Mouse (Mus musculus): ENCODE results near the gene Kmt2e. TPM values are rescaled to one million over a fixed set of nuclear protein-coding genes. Genes with fewer than 3 reads are reported as not detected.

Gene Kmt2e
- total RNA-seq, 2 experiments from 2014 or later, result 70.8 to 85.1 TPM

DNA sequence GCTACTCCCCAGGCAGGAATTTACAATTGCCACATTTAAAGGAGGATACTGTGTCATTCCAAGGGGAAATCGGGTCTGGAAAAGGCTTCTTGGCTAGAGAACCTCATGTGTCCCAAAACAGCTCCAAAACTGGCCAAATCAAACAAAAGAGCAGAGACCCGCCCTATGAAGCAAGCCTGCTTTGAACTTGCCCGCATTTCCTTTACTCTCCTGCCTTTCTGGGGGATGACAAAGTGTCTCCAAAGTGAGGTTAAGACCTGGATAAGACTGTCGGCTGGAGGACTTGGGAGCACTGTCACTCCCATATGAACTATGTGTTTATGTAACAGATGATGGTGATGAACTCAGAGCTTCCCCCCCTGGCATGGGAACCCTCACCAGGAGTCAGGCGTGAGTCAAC is 26.1 kb upstream of the Kmt2e start:
- no peak for ATAC-seq (replicated peaks; ENCODE audit: low FRiP score, poor library complexity, severe bottlenecking)

- ATAC-seq (replicated peaks; ENCODE audit: low FRiP score, poor library complexity, severe bottlenecking), result no peak
Observed at GRCm38 (mm10) chr5:23410040-23410717, 24.1 kb upstream of the Kmt2e start.

DNA sequence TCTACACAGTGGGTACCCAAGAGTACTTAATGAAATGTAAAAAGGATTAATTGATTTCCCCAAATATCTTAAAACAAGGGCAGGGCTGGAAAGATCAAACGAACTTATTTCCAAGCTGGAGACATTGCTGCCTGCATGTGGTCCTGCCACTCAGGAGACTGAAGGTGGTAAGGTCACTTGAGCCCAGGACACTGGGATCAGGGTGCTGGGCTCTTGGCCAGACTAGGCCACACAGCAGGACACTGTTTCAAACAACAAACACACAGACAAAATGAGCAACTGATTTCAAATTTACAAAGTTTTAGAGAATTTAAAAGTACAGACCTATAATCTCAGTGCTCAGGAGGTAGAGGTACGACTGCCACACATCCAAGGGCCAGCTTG is 23.5 kb upstream of the Kmt2e start:
- no peak for ATAC-seq (replicated peaks; ENCODE audit: low FRiP score, poor library complexity, severe bottlenecking)

GRCm38 (mm10) chr5:23411640-23412039 is 22.6 kb upstream of the Kmt2e start:
- no peak for ATAC-seq (replicated peaks; ENCODE audit: low FRiP score, poor library complexity, severe bottlenecking)

- no peak for ATAC-seq (replicated peaks; ENCODE audit: low FRiP score, poor library complexity, severe bottlenecking)
Observed at GRCm38 (mm10) chr5:23412247-23412948, 21.8 kb upstream of the Kmt2e start.

GRCm38 (mm10) chr5:23413058-23413457 is 21.2 kb upstream of the Kmt2e start:
- ATAC-seq (replicated peaks; ENCODE audit: low FRiP score, poor library complexity, severe bottlenecking), result no peak

- no peak for ATAC-seq (replicated peaks; ENCODE audit: low FRiP score, poor library complexity, severe bottlenecking)
Observed at GRCm38 (mm10) chr5:23413575-23414470, 20.4 kb upstream of the Kmt2e start.

- ATAC-seq (replicated peaks; ENCODE audit: low FRiP score, poor library complexity, severe bottlenecking), result no peak
Observed at GRCm38 (mm10) chr5:23414490-23415126, 19.6 kb upstream of the Kmt2e start.

GRCm38 (mm10) chr5:23415571-23416285 is 18.5 kb upstream of the Kmt2e start:
- ATAC-seq (replicated peaks; ENCODE audit: low FRiP score, poor library complexity, severe bottlenecking), result peak; percentile 66

DNA sequence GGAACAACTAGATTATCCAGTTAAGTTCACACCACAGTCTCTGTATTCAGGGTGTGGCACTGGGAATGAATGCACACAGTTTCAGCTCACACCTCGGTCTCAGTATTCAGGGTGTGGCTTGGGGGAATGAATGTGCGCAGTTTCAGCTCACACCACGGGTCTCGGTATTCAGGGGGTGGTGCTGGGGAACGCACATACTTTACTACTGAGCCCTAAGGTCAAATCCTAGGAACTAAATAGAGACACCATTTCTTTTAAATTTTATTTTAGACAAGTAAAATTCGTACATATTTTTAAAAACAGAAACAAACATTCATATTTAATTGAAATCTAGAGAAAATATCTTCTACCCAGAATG is 18.0 kb upstream of the Kmt2e start:
- peak; percentile 60 for ATAC-seq (replicated peaks; ENCODE audit: low FRiP score, poor library complexity, severe bottlenecking)

DNA sequence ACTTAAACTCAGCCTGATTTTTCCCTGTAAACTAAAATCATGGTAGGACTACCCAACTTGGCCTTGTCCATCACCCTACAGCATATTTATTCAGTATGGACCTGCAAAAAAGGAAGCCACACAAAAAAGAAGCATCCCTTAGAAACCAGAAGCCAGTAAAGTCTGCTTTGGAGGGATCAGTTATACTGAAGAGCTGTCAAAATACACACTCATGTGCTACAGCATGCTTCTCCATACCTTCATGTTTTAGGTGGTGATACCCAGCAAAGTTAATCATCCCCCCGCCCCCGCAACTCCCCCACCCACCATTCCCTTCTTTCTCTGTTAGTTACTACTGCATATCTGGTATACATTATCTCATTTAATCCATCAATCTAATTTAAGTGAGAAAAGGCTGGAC is 16.5 kb upstream of the Kmt2e start:
- ATAC-seq (replicated peaks; ENCODE audit: low FRiP score, poor library complexity, severe bottlenecking), result no peak

GRCm38 (mm10) chr5:23418147-23418781 is 16.0 kb upstream of the Kmt2e start:
- ATAC-seq (replicated peaks; ENCODE audit: low FRiP score, poor library complexity, severe bottlenecking), result peak; percentile 96

GRCm38 (mm10) chr5:23418797-23419595 is 15.2 kb upstream of the Kmt2e start:
- 0 out of 2 replicates have a peak, but pooled peaks have one; percentile 18 for ATAC-seq (replicated peaks; ENCODE audit: low FRiP score, poor library complexity, severe bottlenecking)

DNA sequence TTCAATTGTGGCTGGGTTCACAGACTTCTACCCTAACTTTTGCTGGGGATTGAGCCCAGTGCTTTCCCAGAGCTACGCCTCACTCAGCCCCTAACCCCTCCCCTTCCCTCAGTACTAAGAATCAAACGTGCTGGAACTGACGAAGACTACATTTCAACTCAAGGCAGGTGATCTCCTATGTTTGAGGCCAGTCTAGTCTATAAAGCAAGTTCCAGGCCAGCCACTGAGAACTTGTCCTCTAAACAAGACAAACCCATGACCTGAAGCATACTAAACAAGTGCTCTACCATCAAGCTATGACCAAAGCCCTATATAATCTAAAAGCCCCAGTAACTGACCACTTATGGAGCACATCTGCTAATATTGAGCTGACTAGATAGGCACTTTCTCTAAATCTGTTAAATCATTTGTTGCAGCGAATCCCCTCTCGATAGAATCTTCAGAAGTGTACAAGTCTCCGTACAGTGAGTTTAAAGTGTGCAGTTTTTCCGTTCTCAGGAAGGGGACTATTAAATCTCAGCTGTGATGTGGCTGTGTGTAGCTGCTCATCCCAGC is 14.5 kb upstream of the Kmt2e start:
- no peak for ATAC-seq (replicated peaks; ENCODE audit: low FRiP score, poor library complexity, severe bottlenecking)

DNA sequence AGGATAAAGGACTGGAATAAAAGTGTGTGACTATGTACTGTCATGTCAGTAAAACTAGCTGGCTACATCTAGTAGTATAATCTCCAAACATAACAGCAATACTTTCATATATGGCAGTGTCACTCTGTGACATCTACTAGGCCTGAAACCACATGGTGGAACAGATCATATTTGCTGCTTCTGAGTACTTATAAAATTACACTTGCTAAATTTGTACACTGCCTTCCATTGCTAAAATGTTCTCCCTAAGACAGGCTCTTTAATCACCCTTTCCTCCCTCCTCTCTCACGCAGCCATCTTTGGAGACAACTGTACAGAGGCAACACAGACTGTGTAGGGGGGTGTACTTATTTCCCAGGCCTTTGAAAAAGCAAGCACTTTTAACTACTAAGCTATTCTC is 13.8 kb upstream of the Kmt2e start:
- ATAC-seq (replicated peaks; ENCODE audit: low FRiP score, poor library complexity, severe bottlenecking), result no peak

- ATAC-seq (replicated peaks; ENCODE audit: low FRiP score, poor library complexity, severe bottlenecking), result no peak
Observed at GRCm38 (mm10) chr5:23421440-23421839, 12.8 kb upstream of the Kmt2e start.

GRCm38 (mm10) chr5:23423036-23423435 is 11.2 kb upstream of the Kmt2e start:
- no peak for ATAC-seq (replicated peaks; ENCODE audit: low FRiP score, poor library complexity, severe bottlenecking)

DNA sequence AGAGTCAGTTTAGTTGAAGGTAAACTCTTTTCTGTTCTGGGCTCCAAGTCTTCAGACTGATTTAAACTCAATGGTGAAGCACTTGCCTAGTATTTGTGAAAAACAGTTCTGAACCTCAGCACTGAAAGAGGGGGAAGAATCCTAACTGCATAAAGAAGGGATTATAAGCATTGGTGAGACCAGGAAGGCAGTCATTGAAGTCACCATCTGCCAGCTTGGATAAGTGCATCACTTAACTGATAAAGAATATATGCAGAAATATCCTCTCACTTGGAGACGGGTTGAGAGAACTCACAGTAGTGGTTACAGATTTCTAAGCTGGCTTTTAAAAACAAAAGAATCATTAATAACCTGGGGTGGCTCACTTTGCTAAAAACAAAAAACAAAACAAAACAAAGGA is 6.7 kb upstream of the Kmt2e start:
- ATAC-seq (replicated peaks; ENCODE audit: low FRiP score, poor library complexity, severe bottlenecking), result no peak

Measured in erythroblast, adult 5-6 weeks (primary cell).